Mouse (Mus musculus) megakaryocyte, embryonic 14.5 days (primary cell): Measurements from ENCODE around the gene Lhfpl3. TPM values are rescaled to one million over a fixed set of nuclear protein-coding genes. Genes with fewer than 3 reads are reported as not detected.

ENCODE experiments used
- H3K27me3 ChIP-seq: replicated peaks from 2 replicates; pipeline ENCODE3; 2012; ENCODE audit warnings: inconsistent platforms
- H3K36me3 ChIP-seq: replicated peaks from 2 replicates; pipeline ENCODE3; 2012; ENCODE audit warnings: low read length, inconsistent platforms, mixed read lengths
- H3K4me1 ChIP-seq: 2 replicates; pipeline ENCODE4 v1.6.1; 2012; ENCODE audit warnings: inconsistent platforms
- H3K4me3 ChIP-seq: replicated peaks from 2 replicates; pipeline ENCODE3; 2012; ENCODE audit warnings: moderate library complexity, mild to moderate bottlenecking, inconsistent platforms
- H3K9me3 ChIP-seq: 2 replicates; pipeline ENCODE4 v1.6.1; 2012; ENCODE audit warnings: inconsistent platforms
- FLI1 ChIP-seq: IDR thresholded peaks from 2 replicates; pipeline ENCODE4 v1.6.1; 2012; ENCODE audit warnings: low read length, inconsistent platforms, mixed read lengths
- GATA1 ChIP-seq: IDR thresholded peaks from 3 replicates; pipeline ENCODE4 v1.6.1; 2012; ENCODE audit warnings: mixed read lengths, low read length, inconsistent platforms, borderline replicate concordance
- polyA plus RNA-seq: library from polyadenylated mRNA; stranded (reverse); fragments of >175 nt; gene quantifications from 2 replicates; pipeline ENCODE4 v1.2.3, GENCODE M21; 2012; ENCODE audit warnings: low replicate concordance; ENCODE audit not compliant: insufficient read depth

The Lhfpl3 gene
- polyA plus RNA-seq, 1 experiment: not detected

- TF ChIP-seq GATA1: no peak
- no peak for TF ChIP-seq FLI1
These were observed 468.8 kb downstream of the Lhfpl3 start for GRCm38 (mm10) chr5:23214646-23215045.

GRCm38 (mm10) chr5:23219655-23220054, 473.8 kb downstream of the Lhfpl3 start:
- no peaks in the 10 kb centered on the region for H3K36me3 ChIP-seq
- no peaks in the 10 kb centered on the region for H3K9me3 ChIP-seq
- H3K4me3 ChIP-seq: no peak overlapping the region
- H3K27me3 ChIP-seq: peaks cover under 1% of the 10 kb centered on the region
- peaks cover 2% of the 10 kb centered on the region; the same call in 1 of the 2 replicates for H3K4me1 ChIP-seq
- no peak for TF ChIP-seq GATA1
- no peak for TF ChIP-seq FLI1

More at GRCm38 (mm10) chr5:23214646-23215045, 468.8 kb downstream of the Lhfpl3 start:
- H3K27me3 ChIP-seq: no peaks in the 10 kb centered on the region
- H3K4me1 ChIP-seq: no peaks in the 10 kb centered on the region
- H3K4me3 ChIP-seq: no peak overlapping the region
- H3K36me3 ChIP-seq: no peaks in the 10 kb centered on the region
- H3K9me3 ChIP-seq: no peaks in the 10 kb centered on the region

- Histone ChIP-seq H3K4me3 (peak overlapping the region; percentile 81), H3K36me3 (no peaks in the 10 kb centered on the region), H3K27me3 (peaks cover 2% of the 10 kb centered on the region), H3K4me1 (peaks cover 4% of the 10 kb centered on the region; the same call in 1 of the 2 replicates), H3K9me3 (no peaks in the 10 kb centered on the region)
- no peak for TF ChIP-seq FLI1
- TF ChIP-seq GATA1: no peak
These were observed 479.1 kb downstream of the Lhfpl3 start for GRCm38 (mm10) chr5:23224759-23225536.

DNA sequence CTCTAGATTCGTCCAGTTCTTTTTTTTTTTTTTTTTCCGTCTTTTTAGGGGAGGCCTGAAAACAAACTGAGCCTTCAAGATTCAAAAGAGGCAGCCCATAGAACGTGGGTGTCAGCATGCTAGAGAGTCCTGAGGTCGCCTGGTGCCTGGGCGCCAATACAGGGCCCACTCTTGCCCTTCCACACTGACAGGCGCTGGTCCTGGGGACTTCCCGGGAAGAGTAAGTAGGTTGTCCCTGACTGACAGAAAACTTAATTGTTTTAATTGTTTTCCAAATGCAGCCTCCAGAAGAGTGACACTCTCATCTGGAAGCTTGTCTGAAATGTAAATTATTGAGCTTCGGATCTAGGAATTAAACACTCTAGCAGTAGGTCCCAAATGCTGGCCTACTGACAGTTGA, 479.8 kb downstream of the Lhfpl3 start:
- Histone ChIP-seq H3K27me3 (peaks cover 2% of the 10 kb centered on the region), H3K9me3 (no peaks in the 10 kb centered on the region), H3K4me3 (no peak overlapping the region), H3K4me1 (peaks cover 4% of the 10 kb centered on the region; the same call in 1 of the 2 replicates), H3K36me3 (no peaks in the 10 kb centered on the region)
- no peak for TF ChIP-seq FLI1

GRCm38 (mm10) chr5:23226753-23227152, 480.9 kb downstream of the Lhfpl3 start:
- no peaks in the 10 kb centered on the region for H3K36me3 ChIP-seq
- no peaks in the 10 kb centered on the region for H3K9me3 ChIP-seq
- H3K4me3 ChIP-seq: no peak overlapping the region
- peaks cover 2% of the 10 kb centered on the region for H3K27me3 ChIP-seq
- peaks cover 4% of the 10 kb centered on the region; the same call in 1 of the 2 replicates for H3K4me1 ChIP-seq
- TF ChIP-seq GATA1 (no peak), FLI1 (no peak)

GRCm38 (mm10) chr5:23246974-23247373, 501.1 kb downstream of the Lhfpl3 start:
- peaks cover 2% of the 10 kb centered on the region for H3K27me3 ChIP-seq
- no peak for TF ChIP-seq GATA1
- no peak overlapping the region for H3K4me3 ChIP-seq
- no peaks in the 10 kb centered on the region for H3K36me3 ChIP-seq
- peaks cover 6% of the 10 kb centered on the region for H3K4me1 ChIP-seq
- H3K9me3 ChIP-seq: no peaks in the 10 kb centered on the region

GRCm38 (mm10) chr5:23247784-23248183, 501.9 kb downstream of the Lhfpl3 start:
- peaks cover 3% of the 10 kb centered on the region for H3K27me3 ChIP-seq
- H3K36me3 ChIP-seq: no peaks in the 10 kb centered on the region
- H3K4me3 ChIP-seq: no peak overlapping the region
- TF ChIP-seq FLI1: no peak
- no peak for TF ChIP-seq GATA1
- no peaks in the 10 kb centered on the region for H3K9me3 ChIP-seq
- H3K4me1 ChIP-seq: peaks cover 9% of the 10 kb centered on the region

DNA sequence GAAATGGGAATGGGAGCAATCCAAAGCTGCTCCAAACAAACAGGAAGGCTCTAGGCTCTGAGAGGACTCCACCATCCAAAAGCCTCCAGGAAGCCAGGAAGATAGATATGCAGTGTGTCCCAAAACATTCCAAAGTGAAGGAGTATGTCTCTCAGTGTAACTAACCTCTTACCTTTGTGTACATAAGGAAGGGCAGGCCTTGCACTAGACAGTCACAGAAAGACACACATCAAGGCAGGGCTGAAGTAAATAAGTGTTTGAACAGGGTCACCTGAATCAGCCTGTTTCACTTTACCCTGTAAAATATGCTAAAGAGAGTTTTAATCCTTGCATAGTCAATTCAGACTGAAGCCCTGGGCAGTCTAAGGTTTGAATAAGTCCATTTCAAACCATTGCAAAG, 502.4 kb downstream of the Lhfpl3 start:
- Histone ChIP-seq H3K27me3 (peaks cover 3% of the 10 kb centered on the region), H3K4me1 (peaks cover 9% of the 10 kb centered on the region)
- TF ChIP-seq GATA1: no peak
- no peak for TF ChIP-seq FLI1

DNA sequence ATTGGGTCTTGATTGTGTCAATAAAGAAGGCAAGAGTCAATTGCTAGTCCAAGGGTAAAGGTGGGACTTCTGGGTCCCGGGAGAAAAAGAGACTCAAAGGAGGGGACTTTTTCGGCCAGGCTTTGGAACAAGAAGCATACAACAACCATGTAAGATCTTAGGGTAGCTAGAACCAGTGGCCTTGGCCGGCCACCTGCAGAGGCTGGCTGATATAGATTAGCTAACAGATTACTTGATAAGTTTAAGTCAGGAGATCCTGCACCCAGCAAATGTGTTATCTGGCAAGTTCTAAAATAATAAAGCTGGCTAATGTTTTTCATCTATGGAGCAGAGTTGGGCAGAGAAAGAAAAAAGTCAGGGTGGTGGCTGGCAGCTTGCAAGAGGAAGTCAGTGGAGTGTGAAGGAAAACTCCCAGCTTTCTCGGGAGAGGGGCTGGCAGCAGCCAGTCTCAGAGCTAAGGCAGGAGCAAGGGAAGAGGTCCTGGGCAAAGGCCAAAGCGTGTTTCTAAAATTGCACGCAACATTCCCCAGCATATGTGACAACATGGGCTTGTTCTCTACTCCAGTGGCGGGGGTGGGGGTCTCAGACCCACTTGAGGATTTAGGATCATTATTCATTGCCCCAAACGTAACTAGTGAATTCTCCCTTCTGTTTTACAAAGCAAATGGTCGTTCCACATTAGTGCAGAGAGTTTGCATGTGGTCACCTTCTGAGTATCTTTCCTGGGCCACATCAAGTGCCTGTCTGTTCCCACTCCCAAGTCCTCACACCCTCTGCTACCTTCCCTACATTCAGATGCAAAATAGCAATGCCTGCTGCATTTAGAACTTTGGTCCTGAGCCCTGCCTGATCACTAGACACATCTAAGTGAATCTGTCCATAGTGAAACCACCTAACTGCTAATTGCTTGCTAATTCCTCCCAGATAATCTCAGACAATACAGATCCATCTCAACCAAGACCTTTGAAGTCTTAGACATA, 504.3 kb downstream of the Lhfpl3 start:
- Histone ChIP-seq H3K4me3 (no peak overlapping the region), H3K36me3 (no peaks in the 10 kb centered on the region), H3K4me1 (peaks cover 9% of the 10 kb centered on the region), H3K9me3 (no peaks in the 10 kb centered on the region), H3K27me3 (peaks cover 3% of the 10 kb centered on the region)
- TF ChIP-seq GATA1 (no peak), FLI1 (no peak)

More for the DNA sequence above, 502.4 kb downstream of the Lhfpl3 start:
- Histone ChIP-seq H3K9me3 (no peaks in the 10 kb centered on the region), H3K4me3 (no peak overlapping the region), H3K36me3 (no peaks in the 10 kb centered on the region)
